9 mouse cellular contexts compared by ENCODE assay signal in genomic region chr19:46510824-46511223, GRCm38 (mm10). TPM values are rescaled to one million over a fixed set of nuclear protein-coding genes. Genes with fewer than 3 reads are reported as not detected.
A peak's percentile ranks its signal among the peaks of the same experiment; 100 is the strongest.
DNase-seq lines count a peak whose midpoint lies in the region; ATAC-seq and TF ChIP-seq lines count a peak whose summit lies in the region.
"Had no signal": no experiment of that assay in that cellular context is flagged by ENCODE, and none has a peak within 500 bp of the region (broad histone marks: within the 10 kb centered on the region; RNA-seq: fewer than 3 reads in every experiment).

No protein-coding gene starts in this region.

- ATAC-seq in CD4-positive, CD25-positive, alpha-beta regulatory T cell, adult 4 months: peak; percentile 71
- ATAC-seq in activated CD4-positive, CD25-positive, alpha-beta regulatory T cell, adult 4 months: peak; percentile 65

- H3K4me3 ChIP-seq in kidney, adult 2 months (ENCODE audit: insufficient read depth, low read depth, low read length): no peak overlapping the region
- H3K4me3 ChIP-seq: neural tube, embryonic 13.5 days had no signal

- H3K27me3 ChIP-seq in kidney, adult 2 months (replicated peaks; ENCODE audit: control insufficient read depth, insufficient read depth, low read length): no peaks in the 10 kb centered on the region
- H3K27me3 ChIP-seq: neural tube, embryonic 13.5 days had no signal

- peaks cover 57% of the 10 kb centered on the region for H3K4me1 ChIP-seq in kidney, adult 2 months (ENCODE audit: control insufficient read depth, insufficient read depth, low read length)

- peak overlapping the region; percentile 48; the same call in 1 of the 2 replicates for H3K27ac ChIP-seq in kidney, adult 2 months (ENCODE audit: insufficient read depth, low read depth, low read length)

- DNase-seq in kidney, adult 2 months: no peak
- no peak for DNase-seq in kidney, postnatal 14 days
- DNase-seq in lung, postnatal 10 days: peak; percentile 63
- no peak for DNase-seq in cerebellum, adult 11-12 months
- DNase-seq in adrenal gland, adult 8-10 months: no peak
- no peak for DNase-seq in ovary, adult 18-20 months (ENCODE audit: low spot score)

- TF ChIP-seq POLR2A in kidney, adult 2 months (IDR thresholded peaks at IDR 0.05; ENCODE audit: low read depth, low read length): no peak

- WGBS in kidney, adult 2 months: 24% methylated on average over 3 of the region's 3 CpGs

- peak; percentile 64 for TF ChIP-seq CTCF in kidney, adult 2 months (conservative IDR thresholded peaks at IDR 0.05; ENCODE audit: insufficient read depth, insufficient read length, low read depth, low read length)

- peaks cover 7% of the 10 kb centered on the region; the same call in 1 of the 2 replicates for H3K36me3 ChIP-seq in kidney, adult 2 months (ENCODE audit: control insufficient read depth, insufficient read depth, low read length)

RNA-seq across cellular contexts. Expression of gene Trim8, which starts 9.3 kb away (rescaled TPM):
- polyA plus RNA-seq in kidney, adult 2 months (2012; rRNA removed): 41.3 and 43.6 TPM in 2 replicates
- polyA plus RNA-seq in CD4-positive, CD25-positive, alpha-beta regulatory T cell, adult 4 months (2017; shearing (Covaris generic)): 10 to 100 TPM; 16.3 to 21.5 TPM
- polyA plus RNA-seq in activated CD4-positive, CD25-positive, alpha-beta regulatory T cell, adult 4 months (2017; shearing (Covaris generic)): 10 to 100 TPM; 15.8 to 21.3 TPM
- total RNA-seq in adrenal gland, adult 8-10 months (2022): 10 to 100 TPM; 46.6 to 69.0 (median 59.4) TPM
